Mouse (Mus musculus) midbrain, embryonic 10.5 days (tissue): Measurements from ENCODE around the gene Abl2. TPM values are rescaled to one million over a fixed set of nuclear protein-coding genes. Genes with fewer than 3 reads are reported as not detected.
A peak's percentile ranks its signal among the peaks of the same experiment; 100 is the strongest.
"Not testable (repeated sequence)": the region's sequence is repeated elsewhere in the genome, so short reads cannot be mapped to it uniquely, and the experiment has no call there.

Experiments
- DNase-seq: peaks from one replicate; pipeline ENCODE4 v3.0.0-alpha.2; 2017; ENCODE audit warnings: low spot score
- H3K27ac ChIP-seq: fragments of 300-500 bp; sonication (generic); replicated peaks from 2 replicates; pipeline ENCODE4 v1.5.1; 2016; ENCODE audit warnings: mild to moderate bottlenecking
- H3K27me3 ChIP-seq: fragments of 300-500 bp; sonication (generic); 2 replicates; pipeline ENCODE4 v1.6.1; 2016; ENCODE audit warnings: low read depth, mild to moderate bottlenecking; ENCODE audit not compliant: poor library complexity, severe bottlenecking
- H3K36me3 ChIP-seq: fragments of 300-500 bp; sonication (generic); 2 replicates; pipeline ENCODE4 v1.6.1; 2016; ENCODE audit warnings: mild to moderate bottlenecking, moderate library complexity
- H3K4me1 ChIP-seq: fragments of 300-500 bp; sonication (generic); 2 replicates; pipeline ENCODE4 v1.6.1; 2016
- H3K4me3 ChIP-seq: fragments of 300-500 bp; sonication (generic); 2 replicates; pipeline ENCODE4 v1.5.1; 2016; ENCODE audit warnings: mild to moderate bottlenecking, moderate library complexity
- H3K9me3 ChIP-seq: fragments of 300-500 bp; sonication (generic); replicated peaks from 2 replicates; pipeline ENCODE4 v1.6.1; 2016; ENCODE audit warnings: mild to moderate bottlenecking
- WGBS: fragments of 180-500 bp; shearing (Covaris S2); methylation state at CpG from one replicate; pipeline ENCODE4 v1.1.7; 2016; 5-methylcytosine and 5-hydroxymethylcytosine counted together
- polyA plus RNA-seq: library from polyadenylated mRNA; unstranded; fragments of >200 nt; fragmentation: Nextera tagmentation; extraction: Ambion mirVana; gene quantifications from 2 replicates; pipeline ENCODE4 v1.2.1, GENCODE M21; 2016

Gene Abl2
- 4.7 and 5.3 TPM in 2 replicates for polyA plus RNA-seq

DNA sequence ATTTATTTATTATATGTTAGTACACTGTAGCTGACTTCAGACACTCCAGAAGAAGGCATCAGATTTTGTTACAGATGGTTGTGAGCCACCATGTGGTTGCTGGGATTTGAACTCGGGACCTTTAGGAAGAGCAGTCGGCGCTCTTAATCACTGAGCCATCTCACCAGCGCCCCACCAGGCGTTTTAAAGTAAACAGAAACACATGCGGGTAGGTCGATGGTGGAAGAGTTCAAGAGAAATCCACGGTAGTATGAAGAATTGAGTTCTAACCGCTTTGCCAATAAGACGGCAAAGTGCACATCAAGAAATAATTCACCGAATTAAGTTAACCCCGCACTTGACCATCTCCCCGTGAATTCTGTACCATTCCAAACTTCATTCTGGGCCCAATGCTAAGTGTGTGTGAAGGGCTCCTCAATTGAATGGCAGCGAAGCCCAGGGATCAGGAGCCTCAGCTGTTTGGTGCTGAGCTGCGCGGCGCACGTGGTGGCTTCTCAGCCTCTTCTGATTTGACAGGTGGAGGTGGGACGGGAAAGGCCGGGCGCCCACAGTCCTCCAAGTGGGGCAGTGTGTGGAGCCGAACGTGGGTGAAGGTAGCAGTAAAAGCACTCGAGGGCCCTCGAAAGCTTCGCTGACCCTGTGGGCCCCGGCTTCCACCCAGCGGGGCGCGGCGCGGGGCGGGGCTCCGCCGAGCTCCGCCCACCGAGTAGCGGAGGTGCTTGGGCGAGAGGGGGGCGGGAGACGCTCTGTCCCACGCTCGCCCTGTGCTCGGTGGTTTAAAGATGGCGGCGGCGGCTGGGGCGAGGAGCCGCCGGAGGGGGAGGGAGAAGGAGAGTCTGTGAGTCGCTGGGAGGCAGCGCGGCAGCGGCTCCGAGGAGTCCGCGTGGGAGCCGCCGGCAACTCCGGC, at the start of gene Abl2:
Abl2 (plus strand) TSS at position 763 of the 907 bp plus-strand sequence.
- Histone ChIP-seq H3K9me3 (no peaks in the 10 kb centered on the region), H3K4me3 (peak within 1 kb of the TSS; percentile 97), H3K4me1 (peaks cover 21% of the 10 kb centered on the region), H3K27ac (peak within 1 kb of the TSS; percentile 100), H3K27me3 (no peaks in the 10 kb centered on the region), H3K36me3 (no peaks in the 10 kb centered on the region)
- 10% methylated on average over 60 of the region's 60 CpGs for WGBS
- DNase-seq, result peak; percentile 89

- no peaks in the 10 kb centered on the region for H3K27me3 ChIP-seq
- WGBS, result 80% methylated on average over 3 of the region's 3 CpGs
- no peaks in the 10 kb centered on the region for H3K36me3 ChIP-seq
- H3K9me3 ChIP-seq, result no peaks in the 10 kb centered on the region
- H3K27ac ChIP-seq, result no peak overlapping the region
- H3K4me3 ChIP-seq, result no peak overlapping the region
- H3K4me1 ChIP-seq, result peaks cover 8% of the 10 kb centered on the region; the same call in 1 of the 2 replicates
- no peak for DNase-seq
These were observed 38.3 kb upstream of the Abl2 start for GRCm38 (mm10) chr1:156520136-156520780.

- 69% methylated on average over 15 of the region's 15 CpGs for WGBS
- Histone ChIP-seq H3K27me3 (no peaks in the 10 kb centered on the region), H3K9me3 (no peaks in the 10 kb centered on the region), H3K27ac (no peak overlapping the region), H3K4me1 (peaks cover 8% of the 10 kb centered on the region; the same call in 1 of the 2 replicates), H3K36me3 (no peaks in the 10 kb centered on the region), H3K4me3 (no peak overlapping the region)
- no peak for DNase-seq
These were observed 36.6 kb upstream of the Abl2 start for GRCm38 (mm10) chr1:156521796-156522517.

DNA sequence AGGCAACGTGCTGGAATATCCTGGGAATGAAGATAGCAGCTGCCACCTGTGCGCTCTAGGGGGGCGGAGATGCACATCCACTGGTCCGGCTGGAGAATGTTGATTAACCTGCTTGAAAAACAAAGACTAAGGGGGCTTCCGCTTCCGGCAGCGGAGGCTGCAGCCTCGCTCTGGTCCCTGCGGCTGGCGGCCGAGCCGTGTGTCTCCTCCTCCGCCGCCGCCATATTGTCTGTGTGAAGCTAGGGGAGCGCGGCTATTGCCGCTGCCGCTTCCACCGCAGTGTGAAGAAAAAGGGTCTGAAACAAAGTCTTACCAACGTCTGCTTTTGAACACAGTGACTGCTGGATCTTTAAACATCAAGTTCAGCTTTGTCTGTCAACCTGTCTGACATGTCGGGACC, 34.7 kb upstream of the Abl2 start, which contains the start of gene Gm10031:
Gm10031 (plus strand) TSS at position 171 of the 400 bp plus-strand sequence.
- not testable (repeated sequence) for H3K4me1 ChIP-seq, H3K9me3 ChIP-seq, H3K36me3 ChIP-seq, DNase-seq, H3K4me3 ChIP-seq, H3K27me3 ChIP-seq, H3K27ac ChIP-seq
- WGBS, result 97% methylated on average over 22 of the region's 22 CpGs

DNA sequence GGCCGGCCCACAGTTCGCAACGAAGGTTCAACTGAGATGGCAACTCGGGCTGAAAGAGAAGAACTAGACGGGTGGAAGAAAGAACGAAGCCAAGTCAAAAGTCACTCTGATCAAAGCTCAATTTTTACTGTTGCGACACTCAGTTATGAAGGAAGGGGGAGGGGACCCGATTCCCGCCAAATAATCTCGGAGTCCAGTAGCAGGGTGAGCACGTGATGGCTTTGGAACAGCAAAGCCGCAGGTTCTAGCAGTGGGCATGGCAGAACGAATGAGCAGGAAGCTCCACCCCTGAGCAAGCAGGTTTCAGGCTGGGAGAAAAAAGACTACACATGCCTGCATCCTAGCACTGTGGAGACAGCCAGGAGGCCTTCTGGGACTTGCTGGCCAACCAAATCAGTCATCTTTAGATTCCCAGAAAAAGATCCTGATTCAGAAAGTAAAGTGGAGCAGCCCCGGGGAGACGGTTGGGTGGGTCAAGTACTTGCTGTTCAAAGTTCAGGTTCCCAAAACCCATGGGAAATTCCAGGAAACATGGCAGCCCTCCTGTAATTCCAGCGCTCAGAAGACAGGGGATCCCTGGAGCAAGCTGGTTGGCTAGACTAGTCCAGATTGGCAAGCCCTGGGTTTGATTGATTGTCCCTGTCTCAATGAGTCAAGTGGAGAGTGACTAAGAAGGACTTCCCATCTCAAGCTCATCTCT, 26.0 kb upstream of the Abl2 start:
- H3K36me3 ChIP-seq, H3K27me3 ChIP-seq, H3K27ac ChIP-seq, H3K4me1 ChIP-seq, DNase-seq, H3K4me3 ChIP-seq, H3K9me3 ChIP-seq: not testable (repeated sequence)
- 89% methylated on average over 16 of the region's 16 CpGs for WGBS

- no peaks in the 10 kb centered on the region for H3K9me3 ChIP-seq
- WGBS, result 88% methylated on average over 3 of the region's 3 CpGs
- H3K27me3 ChIP-seq, result no peaks in the 10 kb centered on the region
- no peak overlapping the region for H3K4me3 ChIP-seq
- no peaks in the 10 kb centered on the region for H3K36me3 ChIP-seq
- no peaks in the 10 kb centered on the region for H3K4me1 ChIP-seq
- H3K27ac ChIP-seq, result no peak overlapping the region
- DNase-seq, result no peak
These were observed 25.1 kb upstream of the Abl2 start for GRCm38 (mm10) chr1:156533483-156533882.

GRCm38 (mm10) chr1:156533911-156534310, 24.7 kb upstream of the Abl2 start:
- no peaks in the 10 kb centered on the region for H3K36me3 ChIP-seq
- H3K4me1 ChIP-seq, result no peaks in the 10 kb centered on the region
- DNase-seq, result no peak
- no peak overlapping the region for H3K4me3 ChIP-seq
- H3K27me3 ChIP-seq, result no peaks in the 10 kb centered on the region
- H3K9me3 ChIP-seq, result no peaks in the 10 kb centered on the region
- WGBS, result 91% methylated on average over 4 of the region's 4 CpGs
- H3K27ac ChIP-seq, result no peak overlapping the region

DNA sequence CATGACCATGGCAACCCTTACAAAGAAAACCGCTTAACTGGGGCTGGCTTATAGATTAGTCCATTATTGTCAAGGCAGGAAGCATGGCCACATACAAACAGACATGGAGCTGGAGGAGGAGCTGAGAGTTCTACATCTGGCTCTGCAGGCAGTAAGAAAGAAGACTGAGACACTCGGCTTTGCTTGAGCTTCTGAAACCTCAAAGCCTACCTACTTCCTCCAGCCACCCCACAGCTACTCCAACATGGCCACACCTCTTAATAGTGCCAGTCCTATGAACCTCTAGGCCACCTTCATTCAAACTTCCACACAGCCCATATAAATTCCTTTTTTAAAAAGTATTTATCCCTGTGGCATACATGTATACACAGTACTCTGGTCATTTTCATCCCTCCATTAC, 21.6 kb upstream of the Abl2 start:
- 87% methylated on average over 2 of the region's 2 CpGs for WGBS
- H3K4me3 ChIP-seq, result no peak overlapping the region
- H3K4me1 ChIP-seq, result no peaks in the 10 kb centered on the region

DNA sequence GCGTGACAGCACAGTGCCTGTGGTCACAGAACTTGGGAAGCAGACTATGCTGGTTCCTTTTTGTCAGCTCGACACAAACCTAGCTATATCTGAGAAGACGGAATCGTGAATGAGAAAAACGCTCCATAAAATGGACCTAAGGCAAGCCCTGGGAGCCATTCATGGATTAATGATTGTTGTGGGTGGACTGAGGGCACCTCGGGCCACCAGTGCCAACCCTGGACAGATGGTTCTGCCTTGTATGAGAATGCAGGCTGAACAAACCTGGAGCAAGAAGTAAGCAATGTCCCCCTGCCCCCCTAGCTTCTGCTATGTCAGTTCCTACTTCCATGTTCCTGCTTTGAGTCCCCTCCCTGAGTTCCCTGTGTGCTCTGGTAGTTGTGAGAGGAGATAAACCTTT, 20.9 kb upstream of the Abl2 start:
- Histone ChIP-seq H3K36me3 (no peaks in the 10 kb centered on the region), H3K27me3 (no peaks in the 10 kb centered on the region), H3K9me3 (no peaks in the 10 kb centered on the region), H3K27ac (no peak overlapping the region), H3K4me3 (no peak overlapping the region), H3K4me1 (no peaks in the 10 kb centered on the region)
- WGBS, result 89% methylated on average over 6 of the region's 6 CpGs
- no peak for DNase-seq

More for the DNA sequence above, 21.6 kb upstream of the Abl2 start:
- Histone ChIP-seq H3K27me3 (no peaks in the 10 kb centered on the region), H3K36me3 (no peaks in the 10 kb centered on the region), H3K27ac (no peak overlapping the region), H3K9me3 (no peaks in the 10 kb centered on the region)
- DNase-seq, result no peak

- no peaks in the 10 kb centered on the region for H3K9me3 ChIP-seq
- no peak overlapping the region for H3K4me3 ChIP-seq
- no peaks in the 10 kb centered on the region for H3K36me3 ChIP-seq
- no peaks in the 10 kb centered on the region for H3K4me1 ChIP-seq
- WGBS, result 86% methylated on average over 3 of the region's 3 CpGs
- DNase-seq, result no peak
- no peaks in the 10 kb centered on the region for H3K27me3 ChIP-seq
- no peak overlapping the region for H3K27ac ChIP-seq
These were observed 20.2 kb upstream of the Abl2 start for GRCm38 (mm10) chr1:156538382-156538781.

DNA sequence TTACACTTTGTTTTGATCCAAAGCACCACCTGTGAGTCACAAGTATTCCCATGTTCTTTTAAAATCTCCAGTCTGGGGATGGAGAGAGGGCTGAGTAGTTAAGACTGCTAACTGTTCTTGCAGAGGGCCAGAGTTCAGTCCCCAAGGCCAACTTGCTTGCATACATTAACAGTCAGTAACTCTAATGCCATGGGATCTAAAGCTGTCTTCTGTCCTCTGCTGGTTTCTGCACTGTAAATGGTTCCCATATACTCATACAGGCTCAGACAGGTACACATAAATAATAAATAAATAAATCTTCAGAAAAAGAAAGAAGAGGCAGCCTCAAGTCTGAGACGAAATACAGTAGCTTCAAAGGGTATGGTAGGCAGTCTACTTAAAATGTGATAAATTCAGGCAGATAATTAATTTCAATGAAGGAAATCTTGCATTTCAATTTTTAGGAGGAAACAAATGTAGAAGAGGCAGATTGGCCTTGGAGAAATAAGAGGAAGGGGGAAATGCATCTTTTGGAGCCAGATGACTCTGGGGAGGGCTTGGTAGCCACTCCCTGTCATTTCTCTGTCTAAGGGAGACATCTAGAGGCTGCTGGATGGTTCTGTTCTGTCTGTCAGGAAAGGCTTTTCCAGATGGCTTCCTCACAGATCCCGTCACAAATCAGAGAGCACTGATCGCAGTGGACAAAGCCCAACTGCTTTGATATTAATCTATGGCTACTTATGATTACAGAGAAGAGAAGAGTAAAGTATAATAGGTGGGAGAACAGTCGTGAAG, 18.6 kb upstream of the Abl2 start:
- no peak for DNase-seq

More for the DNA sequence above, 18.6 kb upstream of the Abl2 start:
- Histone ChIP-seq H3K27me3 (no peaks in the 10 kb centered on the region), H3K4me1 (peaks cover 2% of the 10 kb centered on the region; the same call in 1 of the 2 replicates), H3K27ac (no peak overlapping the region), H3K36me3 (no peaks in the 10 kb centered on the region), H3K4me3 (no peak overlapping the region), H3K9me3 (no peaks in the 10 kb centered on the region)
- 50% methylated on average over 4 of the region's 4 CpGs for WGBS
